Mouse (Mus musculus) E14TG2a.4 (cell line): ENCODE results near the gene Vsig10.

Experiments
- CTCF ChIP-seq: conservative IDR thresholded peaks from 2 replicates; pipeline ENCODE4 v1.5.1; 2014; ENCODE audit warnings: low read length
- NANOG ChIP-seq: IDR thresholded peaks from 2 replicates; pipeline ENCODE4 v1.6.1; 2014; ENCODE audit warnings: borderline replicate concordance, low read length, mixed read lengths

DNA sequence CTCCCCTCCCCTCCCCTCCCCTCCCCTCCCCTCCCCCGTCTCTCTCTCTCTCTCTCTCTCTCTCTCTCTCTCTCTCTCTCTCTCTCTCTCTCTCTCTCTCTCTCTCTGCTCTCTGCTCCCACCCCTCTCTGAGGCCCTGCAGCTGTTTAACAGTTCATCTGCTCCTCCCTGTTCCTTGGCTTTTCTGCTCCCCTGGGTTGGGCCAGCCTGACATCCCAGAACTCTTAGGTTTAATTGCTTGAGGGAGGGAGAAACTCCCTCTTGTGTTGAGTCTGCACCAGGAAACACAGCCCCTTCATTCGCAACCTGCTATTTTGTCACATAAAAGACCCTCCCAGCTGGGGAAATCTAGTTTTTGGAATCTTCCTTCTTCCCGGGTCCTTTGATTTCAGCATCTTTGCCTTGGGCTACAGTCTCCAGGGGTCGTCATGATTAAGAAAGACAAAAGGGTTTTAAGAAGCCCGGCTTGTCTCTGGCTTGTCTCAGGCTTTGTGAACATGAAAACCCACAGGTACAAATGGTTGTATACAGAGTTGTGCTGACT lies 79.2 kb downstream of the Vsig10 start:
- TF ChIP-seq CTCF (no peak), NANOG (no peak; the same call in 1 of the 2 replicates)
